Mouse (Mus musculus): Measurements from ENCODE around the gene Prss56.

The Prss56 gene

GRCm38 (mm10) chr1:87183013-87183412 lies at the start of gene Prss56:
Gene Prss56 (plus strand): TSS chr1:87183313.
- DNase-seq, result no peak

GRCm38 (mm10) chr1:87141550-87141949 lies 41.6 kb upstream of the Prss56 start:
- no peak for DNase-seq

- DNase-seq, result no peak
These were observed 40.7 kb upstream of the Prss56 start for GRCm38 (mm10) chr1:87142456-87142855.

GRCm38 (mm10) chr1:87143141-87143540 lies 40.0 kb upstream of the Prss56 start:
- no peak for DNase-seq

- no peak for DNase-seq
These were observed 33.7 kb upstream of the Prss56 start for GRCm38 (mm10) chr1:87149422-87149821.

GRCm38 (mm10) chr1:87151286-87151685 lies 31.8 kb upstream of the Prss56 start:
- DNase-seq, result no peak

GRCm38 (mm10) chr1:87153776-87154500 lies 29.2 kb upstream of the Prss56 start:
- peak; percentile 26 for DNase-seq

GRCm38 (mm10) chr1:87154501-87155120 lies 28.5 kb upstream of the Prss56 start:
- peak; percentile 49 for DNase-seq

- peak; percentile 27 for DNase-seq
These were observed 27.4 kb upstream of the Prss56 start for GRCm38 (mm10) chr1:87155531-87156198.

- DNase-seq, result no peak
These were observed 26.9 kb upstream of the Prss56 start, which contains the start of gene Ecel1 for GRCm38 (mm10) chr1:87156199-87156587. Gene Ecel1 (minus strand): TSS chr1:87156521.

- DNase-seq, result no peak
These were observed 23.7 kb upstream of the Prss56 start for GRCm38 (mm10) chr1:87159396-87159795.

GRCm38 (mm10) chr1:87164164-87164795 lies 18.8 kb upstream of the Prss56 start:
- DNase-seq, result no peak

- no peak for DNase-seq
These were observed 18.3 kb upstream of the Prss56 start for GRCm38 (mm10) chr1:87164796-87165184.

GRCm38 (mm10) chr1:87170458-87170857 lies 12.7 kb upstream of the Prss56 start:
- no peak for DNase-seq

GRCm38 (mm10) chr1:87171312-87171711 lies 11.8 kb upstream of the Prss56 start:
- no peak for DNase-seq

- no peak for DNase-seq
These were observed 10.8 kb upstream of the Prss56 start for GRCm38 (mm10) chr1:87172316-87172715.

GRCm38 (mm10) chr1:87174006-87174955 lies 8.8 kb upstream of the Prss56 start:
- DNase-seq, result peak; percentile 81

GRCm38 (mm10) chr1:87175852-87176292 lies 7.2 kb upstream of the Prss56 start:
- no peak for DNase-seq

GRCm38 (mm10) chr1:87180896-87181295 lies 2.2 kb upstream of the Prss56 start:
- DNase-seq, result no peak

GRCm38 (mm10) chr1:87183998-87184750 lies 1.1 kb downstream of the Prss56 start:
- peak; percentile 47 for DNase-seq

GRCm38 (mm10) chr1:87184751-87185139 lies 1.6 kb downstream of the Prss56 start:
- peak; percentile 87 for DNase-seq
